Mouse (Mus musculus) liver, adult 2 months (tissue): Measurements from ENCODE around the gene Zfp367. TPM values are rescaled to one million over a fixed set of nuclear protein-coding genes. Genes with fewer than 3 reads are reported as not detected.

Experiments used
- DNase-seq: peaks from one replicate; pipeline ENCODE4 v3.0.0-alpha.2; 2011; ENCODE audit warnings: low read depth, low spot score; ENCODE audit errors: extremely low read depth
- H3K27ac ChIP-seq: fragments of 200-500 bp; replicated peaks from 2 replicates; pipeline ENCODE4 v1.5.1; 2012; ENCODE audit warnings: low read depth, mild to moderate bottlenecking, control low read depth, inconsistent platforms, low read length; ENCODE audit not compliant: insufficient read depth
- H3K27me3 ChIP-seq: fragments of 200-500 bp; 2 replicates; pipeline ENCODE4 v1.6.1; 2012; ENCODE audit warnings: mild to moderate bottlenecking, moderate library complexity, low read length, inconsistent platforms; ENCODE audit not compliant: control insufficient read depth, insufficient read depth
- H3K36me3 ChIP-seq: fragments of 200-500 bp; 2 replicates; pipeline ENCODE4 v1.6.1; 2012; ENCODE audit warnings: low read length, inconsistent platforms; ENCODE audit not compliant: control insufficient read depth, insufficient read depth
- H3K4me1 ChIP-seq: fragments of 200-500 bp; 2 replicates; pipeline ENCODE4 v1.6.1; 2011; ENCODE audit warnings: low read length; ENCODE audit not compliant: control insufficient read depth, insufficient read depth
- H3K4me3 ChIP-seq: fragments of 200-500 bp; 2 replicates; pipeline ENCODE4 v1.5.1; 2011; ENCODE audit warnings: low read depth, mild to moderate bottlenecking, control low read depth, low read length, moderate library complexity; ENCODE audit not compliant: insufficient read depth
- H3K79me2 ChIP-seq: fragments of 200-500 bp; 2 replicates; pipeline ENCODE4 v1.6.1; 2012; ENCODE audit warnings: inconsistent platforms, mild to moderate bottlenecking, low read length, moderate library complexity; ENCODE audit not compliant: control insufficient read depth, insufficient read depth
- H3K9ac ChIP-seq: fragments of 200-500 bp; 2 replicates; pipeline ENCODE4 v1.6.1; 2012; ENCODE audit warnings: low read depth, mild to moderate bottlenecking, control low read depth, inconsistent platforms, low read length
- CTCF ChIP-seq: fragments of 200-500 bp; IDR thresholded peaks from 2 replicates; pipeline ENCODE4 v1.5.1; 2011; ENCODE audit warnings: low read depth, low read length, control low read depth
- POLR2A ChIP-seq: fragments of 200-500 bp; IDR thresholded peaks from 2 replicates; pipeline ENCODE4 v1.6.1; 2011; ENCODE audit warnings: low read length, control low read depth; ENCODE audit not compliant: insufficient read depth; ENCODE audit errors: extremely low read depth
- WGBS: fragments of 180-500 bp; shearing (Covaris S2); methylation state at CpG from one replicate; pipeline ENCODE4 v1.1.7; 2018; 5-methylcytosine and 5-hydroxymethylcytosine counted together
- polyA plus RNA-seq: library from polyadenylated mRNA; depleted of rRNA; stranded (reverse); fragments of >200 nt; gene quantifications from 2 replicates; pipeline ENCODE4 v1.2.3, GENCODE M21; 2012
- total RNA-seq: library from RNA; depleted of rRNA; stranded (reverse); fragments of >200 nt; gene quantifications from 2 replicates; pipeline ENCODE4 v1.2.3, GENCODE M21; 2014

The Zfp367 gene
- total and polyA plus RNA-seq, 2 experiments, result 4.0 to 21.8 TPM

DNA sequence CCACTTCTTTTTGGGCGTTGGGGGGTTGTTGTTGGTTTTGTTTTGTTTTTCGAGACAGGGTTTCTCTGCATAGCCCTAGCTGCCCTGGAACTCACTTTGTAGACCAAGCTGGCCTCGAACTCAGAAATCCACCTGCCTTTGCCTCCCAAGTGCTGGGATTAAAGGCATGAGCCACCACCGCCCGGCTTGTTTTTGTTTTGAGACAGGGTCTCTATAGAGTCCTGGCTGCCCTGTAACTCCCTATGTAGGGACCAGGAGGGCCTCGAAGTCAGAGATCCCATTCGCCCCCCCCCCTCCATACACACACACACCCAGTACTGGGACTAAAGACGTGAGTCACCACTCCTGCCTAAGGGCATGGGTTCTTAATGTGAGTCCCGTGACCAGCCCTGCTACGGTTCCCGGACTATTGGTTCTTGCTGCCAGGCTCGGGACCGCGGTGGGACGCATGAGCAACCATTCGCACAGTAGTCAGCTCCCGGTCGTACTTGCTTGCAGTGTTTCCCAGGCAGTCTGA, 807 bp upstream of the Zfp367 start:
- no peak overlapping the region for H3K27ac ChIP-seq
- H3K79me2 ChIP-seq, result 0 out of 2 replicates have a peak, but pooled peaks cover 2% of the 10 kb centered on the region
- TF ChIP-seq POLR2A, result no peak
- TF ChIP-seq CTCF, result no peak
- H3K4me1 ChIP-seq, result no peaks in the 10 kb centered on the region
- peak overlapping the region; percentile 1; the same call in 1 of the 2 replicates for H3K9ac ChIP-seq
- no peaks in the 10 kb centered on the region for H3K36me3 ChIP-seq
- no peaks in the 10 kb centered on the region for H3K27me3 ChIP-seq
- peak overlapping the region; percentile 84 for H3K4me3 ChIP-seq
- peak; percentile 42 for DNase-seq
- WGBS, result 7% methylated on average over 18 of the region's 18 CpGs

DNA sequence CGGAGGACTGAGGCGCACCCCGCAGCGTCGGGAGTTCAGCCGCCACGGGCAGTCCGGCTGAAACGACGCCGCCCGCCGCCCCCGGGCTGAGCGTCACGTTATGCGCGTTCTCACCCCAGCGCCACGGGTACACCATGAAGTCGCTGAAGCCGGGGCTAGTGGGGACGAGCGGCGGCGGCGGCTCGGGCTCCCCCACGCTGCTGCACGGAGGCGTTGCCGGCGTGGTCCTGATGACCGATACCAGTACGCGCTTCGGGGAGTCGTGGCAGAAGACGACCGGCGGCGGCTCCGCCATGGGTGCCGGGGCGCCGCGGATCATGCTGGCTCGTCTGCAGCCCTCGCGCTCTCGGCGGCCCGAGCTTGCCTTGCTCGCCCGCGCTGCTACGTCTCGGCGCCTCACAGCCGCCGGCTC, 325 bp downstream of the Zfp367 start:
- no peaks in the 10 kb centered on the region for H3K4me1 ChIP-seq
- WGBS, result under 1% methylated on average over 61 of the region's 61 CpGs
- no peak for DNase-seq
- H3K27ac ChIP-seq, result peak overlapping the region; percentile 45
- TF ChIP-seq CTCF (no peak), POLR2A (no peak)
- peak overlapping the region; percentile 84 for H3K4me3 ChIP-seq
- H3K79me2 ChIP-seq, result 0 out of 2 replicates have a peak, but pooled peaks cover 2% of the 10 kb centered on the region
- H3K9ac ChIP-seq, result peak overlapping the region; percentile 76
- no peaks in the 10 kb centered on the region for H3K36me3 ChIP-seq
- H3K27me3 ChIP-seq, result no peaks in the 10 kb centered on the region

DNA sequence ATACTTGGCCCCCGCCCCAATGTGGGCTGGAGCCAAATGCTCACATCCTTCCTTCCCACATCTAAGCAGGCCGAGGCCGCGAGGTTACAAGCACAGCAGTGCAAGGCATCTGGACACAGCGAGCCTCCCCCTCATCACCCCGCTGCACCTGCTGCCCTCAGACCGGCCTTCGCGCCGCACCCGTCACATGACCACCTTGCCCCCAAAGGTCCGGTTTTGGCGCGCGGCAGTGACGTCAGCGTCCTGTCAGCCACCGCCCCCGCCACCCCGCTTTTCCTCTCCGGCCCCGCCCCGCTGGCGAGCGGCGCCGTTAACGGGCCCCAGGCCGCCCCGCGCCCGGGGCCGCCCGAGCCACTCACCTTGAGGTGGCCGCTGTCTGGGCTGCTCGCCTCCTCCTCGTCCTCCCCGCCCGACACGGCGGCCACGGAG, 747 bp downstream of the Zfp367 start:
- no peak for TF ChIP-seq POLR2A
- H3K4me3 ChIP-seq, result peak overlapping the region; percentile 84
- H3K27ac ChIP-seq, result peak overlapping the region; percentile 45
- H3K27me3 ChIP-seq, result no peaks in the 10 kb centered on the region
- H3K79me2 ChIP-seq, result peaks cover 5% of the 10 kb centered on the region; the same call in 1 of the 2 replicates
- H3K36me3 ChIP-seq, result no peaks in the 10 kb centered on the region
- H3K9ac ChIP-seq, result peak overlapping the region; percentile 76
- peak; percentile 61 for DNase-seq
- WGBS, result 1% methylated on average over 42 of the region's 42 CpGs
- no peaks in the 10 kb centered on the region for H3K4me1 ChIP-seq

DNA sequence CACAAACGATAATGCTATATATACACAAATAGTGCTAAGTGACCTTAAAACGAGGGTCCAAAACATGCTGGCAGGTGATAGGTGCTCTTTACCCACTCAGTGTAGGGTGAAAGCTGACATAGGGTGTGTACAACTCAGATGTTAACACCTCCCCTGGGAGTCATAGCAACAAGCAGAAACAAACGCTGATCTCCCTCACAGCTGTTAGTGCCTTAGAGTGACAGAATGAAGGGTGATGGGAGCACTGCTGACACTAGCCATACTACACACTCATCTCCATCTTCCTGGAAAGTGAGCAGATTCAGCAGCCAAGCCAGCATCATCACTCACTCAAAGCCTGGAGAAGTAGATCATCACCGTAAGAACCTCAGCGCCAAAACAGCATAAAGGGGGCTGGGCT, 2.9 kb downstream of the Zfp367 start:
- Histone ChIP-seq H3K4me3 (no peak overlapping the region), H3K9ac (no peak overlapping the region), H3K27ac (no peak overlapping the region), H3K36me3 (no peaks in the 10 kb centered on the region), H3K79me2 (peaks cover 5% of the 10 kb centered on the region; the same call in 1 of the 2 replicates), H3K4me1 (no peaks in the 10 kb centered on the region), H3K27me3 (no peaks in the 10 kb centered on the region)
- 55% methylated on average over 5 of the region's 5 CpGs for WGBS
- no peak for DNase-seq
- no peak for TF ChIP-seq POLR2A
- no peak for TF ChIP-seq CTCF

DNA sequence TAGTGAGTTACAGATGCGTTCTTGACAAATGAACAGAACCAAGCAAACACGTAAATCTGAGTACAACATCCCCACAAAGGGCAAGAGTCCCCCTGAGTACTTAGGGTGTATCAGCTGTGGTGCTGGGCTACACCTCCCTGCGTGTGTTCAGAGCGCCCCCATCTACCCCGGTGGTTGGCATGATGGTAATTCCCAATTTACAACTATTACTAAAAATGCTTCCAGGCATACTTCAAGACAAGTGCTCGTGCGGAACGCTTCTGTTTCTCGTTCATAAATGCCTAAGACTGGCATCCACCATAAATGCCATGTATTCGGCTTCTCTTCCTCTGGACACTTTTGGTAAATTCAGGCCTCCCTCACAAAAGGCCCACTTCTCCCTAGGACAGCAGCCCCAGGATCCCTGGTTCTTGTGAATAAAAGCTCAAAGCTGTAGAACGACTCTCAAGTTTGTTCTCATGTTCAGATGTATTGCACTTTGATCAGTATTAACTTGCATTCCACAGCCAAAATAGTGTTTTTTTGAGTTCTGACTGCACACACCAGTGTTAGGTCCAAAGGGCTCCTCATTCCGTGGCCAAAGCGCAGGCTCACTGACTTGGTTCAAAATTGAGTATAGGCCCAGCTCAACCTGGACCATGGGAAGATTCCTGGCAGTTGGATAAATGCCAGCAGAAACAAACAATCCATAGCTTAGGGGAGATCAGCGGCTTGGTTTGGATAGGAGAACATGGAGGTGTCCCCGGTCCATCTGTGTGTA, 23.2 kb downstream of the Zfp367 start:
- H3K27ac ChIP-seq, result peak overlapping the region; percentile 93
- 16% methylated on average over 15 of the region's 15 CpGs for WGBS

More for the DNA sequence above, 23.2 kb downstream of the Zfp367 start:
- TF ChIP-seq CTCF, result peak; percentile 44
- no peak for TF ChIP-seq POLR2A
- peak; percentile 96 for DNase-seq
- Histone ChIP-seq H3K9ac (peak overlapping the region; percentile 92), H3K4me3 (peak overlapping the region; percentile 86), H3K79me2 (peaks cover 3% of the 10 kb centered on the region; the same call in 1 of the 2 replicates), H3K36me3 (peaks cover 2% of the 10 kb centered on the region; the same call in 1 of the 2 replicates), H3K27me3 (no peaks in the 10 kb centered on the region), H3K4me1 (peaks cover 27% of the 10 kb centered on the region)
